Mouse (Mus musculus) olfactory bulb, adult 2 months (tissue): ENCODE data around the gene Pacrg.

Experiments used
- CTCF ChIP-seq: fragments of 200-500 bp; IDR thresholded peaks from 2 replicates; pipeline ENCODE4 v1.5.1; 2012; ENCODE audit warnings: low read depth, mild to moderate bottlenecking, low read length, moderate library complexity; ENCODE audit not compliant: insufficient read depth
- POLR2A ChIP-seq: fragments of 200-500 bp; IDR thresholded peaks from 2 replicates; pipeline ENCODE4 v1.6.1; 2012; ENCODE audit warnings: mild to moderate bottlenecking, low read depth, low read length, moderate library complexity; ENCODE audit not compliant: insufficient read depth

DNA sequence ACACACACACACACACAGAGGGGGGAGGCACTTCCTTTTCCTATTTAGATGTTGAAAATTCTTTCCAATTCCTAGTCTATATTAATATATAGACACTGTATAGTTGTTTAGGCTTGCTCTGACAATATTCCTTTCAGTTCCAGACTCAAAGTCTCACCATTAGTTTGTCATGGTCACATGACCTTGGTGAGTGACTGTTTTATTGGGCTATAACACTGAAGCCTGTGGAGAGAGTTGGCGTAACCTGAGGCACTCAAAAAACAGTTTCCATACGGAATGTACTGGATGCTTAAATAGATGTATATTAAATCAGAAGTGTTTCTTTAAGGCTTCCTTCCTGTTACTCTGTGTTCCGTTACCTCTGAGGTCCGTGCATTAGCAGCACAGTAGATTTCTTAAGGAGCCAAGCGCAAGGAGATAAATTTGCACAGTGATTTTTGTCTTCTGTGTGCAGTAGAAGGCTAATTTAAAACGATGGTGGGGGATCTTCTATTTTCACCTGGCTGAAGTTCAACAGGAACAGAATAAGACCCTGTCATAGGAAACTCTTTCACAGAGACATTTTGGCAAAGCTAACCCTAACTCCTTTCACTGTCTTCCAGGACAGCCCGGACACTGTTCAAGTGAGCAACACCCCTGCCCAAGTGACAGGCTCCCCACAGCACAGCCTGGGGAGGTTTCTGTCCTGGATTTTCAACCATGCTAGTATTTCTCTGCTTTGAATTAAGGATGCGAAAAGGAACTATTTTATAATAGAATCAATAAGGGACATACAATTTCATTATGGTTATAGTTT, 349.5 kb downstream of the Pacrg start:
- TF ChIP-seq CTCF (no peak), POLR2A (no peak)
